Mouse (Mus musculus) limb, embryonic 12.5 days (tissue): ENCODE results near the gene Cd81. TPM values are rescaled to one million over a fixed set of nuclear protein-coding genes. Genes with fewer than 3 reads are reported as not detected.

Source experiments
- ATAC-seq: fragments of 200-750 bp; cut with Nextera tagmentation; 2 replicates; pipeline ENCODE4 v1.8.0; 2017; ENCODE audit warnings: low read depth, moderate TSS enrichment; ENCODE audit not compliant: insufficient number of reproducible peaks, insufficient read depth, low FRiP score, low TSS enrichment
- H3K27ac ChIP-seq: fragments of 300-500 bp; sonication (generic); 2 replicates; pipeline ENCODE4 v1.5.1; 2016; ENCODE audit warnings: mild to moderate bottlenecking, moderate library complexity
- H3K27me3 ChIP-seq: fragments of 300-500 bp; sonication (generic); 2 replicates; pipeline ENCODE4 v1.6.1; 2016; ENCODE audit warnings: mild to moderate bottlenecking, moderate library complexity
- H3K36me3 ChIP-seq: fragments of 300-500 bp; sonication (generic); 2 replicates; pipeline ENCODE4 v1.6.1; 2016; ENCODE audit warnings: mild to moderate bottlenecking, moderate library complexity
- H3K4me1 ChIP-seq: fragments of 300-500 bp; sonication (generic); replicated peaks from 2 replicates; pipeline ENCODE4 v1.6.1; 2016
- H3K4me2 ChIP-seq: fragments of 300-500 bp; sonication (generic); 2 replicates; pipeline ENCODE4 v1.6.1; 2016; ENCODE audit warnings: mild to moderate bottlenecking, moderate library complexity
- H3K4me3 ChIP-seq: fragments of 300-500 bp; sonication (generic); replicated peaks from 2 replicates; pipeline ENCODE4 v1.5.1; 2016; ENCODE audit warnings: mild to moderate bottlenecking
- H3K9ac ChIP-seq: fragments of 300-500 bp; sonication (generic); replicated peaks from 2 replicates; pipeline ENCODE4 v1.6.1; 2016; ENCODE audit warnings: mild to moderate bottlenecking, moderate library complexity
- H3K9me3 ChIP-seq: fragments of 300-500 bp; sonication (generic); 2 replicates; pipeline ENCODE4 v1.6.1; 2016; ENCODE audit warnings: mild to moderate bottlenecking, moderate library complexity
- WGBS: fragments of 180-500 bp; shearing (Covaris S2); methylation state at CpG from one replicate; pipeline ENCODE4 v1.1.7; 2016; 5-methylcytosine and 5-hydroxymethylcytosine counted together
- polyA plus RNA-seq: library from polyadenylated mRNA; unstranded; fragments of >200 nt; fragmentation: Nextera tagmentation; extraction: Ambion mirVana; gene quantifications from 2 replicates; pipeline ENCODE4 v1.2.1, GENCODE M21; 2016

Gene Cd81
- polyA plus RNA-seq, 1 experiment from 2014 or later, result 331 TPM

GRCm38 (mm10) chr7:143077351-143077750 lies 24.8 kb downstream of the Cd81 start:
- H3K4me2 ChIP-seq, result no peak overlapping the region
- no peak overlapping the region for H3K27ac ChIP-seq
- no peak overlapping the region for H3K9ac ChIP-seq
- H3K36me3 ChIP-seq, result peaks cover 24% of the 10 kb centered on the region
- no peaks in the 10 kb centered on the region for H3K9me3 ChIP-seq
- no peaks in the 10 kb centered on the region for H3K27me3 ChIP-seq
- 75% methylated on average over 2 of the region's 2 CpGs for WGBS
- no peaks in the 10 kb centered on the region for H3K4me1 ChIP-seq
- no peak for ATAC-seq
- H3K4me3 ChIP-seq, result no peak overlapping the region

DNA sequence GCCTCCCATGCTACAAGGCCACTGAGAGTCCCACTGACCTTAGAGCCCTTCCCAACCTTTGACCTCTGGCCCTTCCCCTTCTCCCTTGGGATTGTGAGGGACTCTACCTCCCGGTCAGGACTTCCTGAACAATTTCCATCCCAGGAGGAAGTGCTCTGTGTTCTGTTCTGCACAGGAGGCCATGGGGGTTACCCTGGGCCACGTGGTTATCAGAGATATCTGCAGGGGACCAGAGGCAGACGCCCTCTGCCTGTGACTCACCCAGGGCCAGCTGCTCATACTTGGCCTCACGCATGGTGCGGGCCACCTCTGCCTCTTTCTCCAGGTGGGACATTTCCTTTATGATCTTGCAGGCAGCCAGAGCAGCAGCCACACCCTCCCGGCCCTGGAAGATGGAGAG lies 29.5 kb downstream of the Cd81 start:
- H3K27ac ChIP-seq, result no peak overlapping the region
- H3K36me3 ChIP-seq, result peaks cover 18% of the 10 kb centered on the region
- peaks cover 8% of the 10 kb centered on the region for H3K4me1 ChIP-seq
- 63% methylated on average over 6 of the region's 6 CpGs for WGBS
- H3K4me2 ChIP-seq, result no peak overlapping the region
- H3K9ac ChIP-seq, result no peak overlapping the region
- H3K4me3 ChIP-seq, result no peak overlapping the region
- no peak for ATAC-seq
- H3K9me3 ChIP-seq, result no peaks in the 10 kb centered on the region
- no peaks in the 10 kb centered on the region for H3K27me3 ChIP-seq

DNA sequence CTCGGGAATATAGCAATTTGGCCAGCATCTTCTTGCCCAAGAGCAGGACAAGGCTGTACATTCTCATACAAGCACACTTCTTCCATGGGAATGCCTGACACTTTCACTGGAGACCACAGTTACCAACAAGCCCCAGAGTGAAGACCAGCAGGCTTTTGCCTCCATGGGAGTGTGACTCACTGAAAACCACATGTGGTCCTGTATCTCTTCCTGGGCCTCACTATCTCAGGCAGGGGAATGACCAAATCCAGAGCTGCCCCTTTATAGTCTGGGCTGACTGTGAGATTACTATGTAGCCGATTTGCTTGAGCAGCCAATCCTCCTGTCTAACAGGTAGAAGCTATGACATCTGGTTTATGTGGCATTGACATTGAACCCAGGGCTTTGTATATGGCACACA lies 31.2 kb downstream of the Cd81 start:
- Histone ChIP-seq H3K9ac (no peak overlapping the region), H3K36me3 (peaks cover 9% of the 10 kb centered on the region; the same call in 1 of the 2 replicates), H3K4me2 (no peak overlapping the region), H3K4me1 (peaks cover 19% of the 10 kb centered on the region), H3K27me3 (no peaks in the 10 kb centered on the region), H3K27ac (no peak overlapping the region), H3K9me3 (no peaks in the 10 kb centered on the region), H3K4me3 (no peak overlapping the region)
- ATAC-seq, result no peak
- 74% methylated on average over 2 of the region's 2 CpGs for WGBS

DNA sequence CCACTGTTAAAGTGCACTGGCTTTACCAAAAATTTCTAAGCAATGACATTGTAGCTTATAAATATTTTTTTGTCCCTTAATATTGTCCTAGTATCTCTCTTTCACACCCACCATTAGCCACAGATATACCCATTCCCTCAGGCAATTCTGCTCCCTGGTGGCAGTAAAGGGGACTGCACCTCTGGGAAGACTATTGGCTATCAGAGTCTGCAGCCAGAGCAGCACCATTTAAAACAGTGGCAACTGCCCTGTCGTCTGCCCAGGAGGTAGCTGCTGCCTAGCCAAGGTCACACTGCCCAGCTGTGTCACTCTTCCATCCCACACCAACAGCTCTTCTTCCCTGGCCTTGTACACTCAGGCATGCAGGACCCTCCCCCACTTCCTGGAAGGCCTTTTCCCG lies 33.8 kb downstream of the Cd81 start:
- 39% methylated on average over 2 of the region's 2 CpGs for WGBS
- Histone ChIP-seq H3K9me3 (no peaks in the 10 kb centered on the region), H3K4me3 (peak overlapping the region; percentile 21), H3K27me3 (no peaks in the 10 kb centered on the region), H3K36me3 (peaks cover 5% of the 10 kb centered on the region; the same call in 1 of the 2 replicates), H3K4me1 (peaks cover 19% of the 10 kb centered on the region), H3K27ac (peak overlapping the region; percentile 92), H3K9ac (peak overlapping the region; percentile 55), H3K4me2 (peak overlapping the region; percentile 49)
- ATAC-seq, result no peak

GRCm38 (mm10) chr7:143087070-143087579 lies 34.6 kb downstream of the Cd81 start:
- peak overlapping the region; percentile 55 for H3K9ac ChIP-seq
- peaks cover 5% of the 10 kb centered on the region; the same call in 1 of the 2 replicates for H3K36me3 ChIP-seq
- ATAC-seq, result peak; percentile 93
- no peaks in the 10 kb centered on the region for H3K9me3 ChIP-seq
- no peaks in the 10 kb centered on the region for H3K27me3 ChIP-seq
- H3K4me1 ChIP-seq, result peaks cover 19% of the 10 kb centered on the region
- H3K27ac ChIP-seq, result peak overlapping the region; percentile 92
- H3K4me2 ChIP-seq, result peak overlapping the region; percentile 49
- peak overlapping the region; percentile 21 for H3K4me3 ChIP-seq
- 16% methylated on average over 4 of the region's 4 CpGs for WGBS

- Histone ChIP-seq H3K4me3 (no peak overlapping the region), H3K4me1 (no peaks in the 10 kb centered on the region; the same call in 1 of the 2 replicates), H3K9me3 (no peaks in the 10 kb centered on the region), H3K27ac (no peak overlapping the region), H3K36me3 (no peaks in the 10 kb centered on the region), H3K27me3 (no peaks in the 10 kb centered on the region), H3K4me2 (no peak overlapping the region), H3K9ac (no peak overlapping the region)
- ATAC-seq, result no peak
- whole genome bisulfite sequencing, result 78% methylated on average over 3 of the region's 3 CpGs
Measured at GRCm38 (mm10) chr7:143093847-143094246, 41.3 kb downstream of the Cd81 start.

- H3K27me3 ChIP-seq, result 0 out of 2 replicates have a peak, but pooled peaks cover 6% of the 10 kb centered on the region
- WGBS, result 46% methylated on average over 10 of the region's 10 CpGs
- H3K9me3 ChIP-seq, result no peaks in the 10 kb centered on the region
- no peaks in the 10 kb centered on the region for H3K36me3 ChIP-seq
- H3K9ac ChIP-seq, result no peak within 1 kb of the TSS
- no peaks in the 10 kb centered on the region; the same call in 1 of the 2 replicates for H3K4me1 ChIP-seq
- ATAC-seq, result peak; percentile 62
- H3K27ac ChIP-seq, result no peak within 1 kb of the TSS
- H3K4me3 ChIP-seq, result no peak within 1 kb of the TSS
- H3K4me2 ChIP-seq, result no peak within 1 kb of the TSS
Measured at GRCm38 (mm10) chr7:143094592-143095553, 42.3 kb downstream of the Cd81 start, which contains the start of gene Trpm5. Trpm5 (minus strand) TSS chr7:143094642.

DNA sequence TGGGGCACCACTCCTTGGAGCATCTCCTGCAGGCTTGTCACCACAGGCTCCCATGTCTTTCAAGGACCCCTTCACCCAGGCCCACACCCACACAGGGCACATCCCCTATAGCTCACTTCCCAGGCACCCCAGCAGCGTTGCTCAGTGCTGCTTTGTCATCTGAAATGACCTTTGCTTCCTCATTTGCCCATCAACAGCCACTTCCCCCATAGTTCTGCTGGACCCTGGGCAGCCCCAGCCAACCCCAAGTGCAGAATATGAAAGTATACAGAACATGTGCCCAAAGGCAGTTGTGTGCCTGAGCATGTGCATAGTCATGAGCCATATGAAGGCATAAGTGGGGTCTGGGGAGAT lies 43.0 kb downstream of the Cd81 start:
- Histone ChIP-seq H3K4me3 (no peak overlapping the region), H3K27ac (no peak overlapping the region), H3K4me1 (no peaks in the 10 kb centered on the region; the same call in 1 of the 2 replicates), H3K9ac (no peak overlapping the region), H3K27me3 (peaks cover 12% of the 10 kb centered on the region; the same call in 1 of the 2 replicates), H3K9me3 (no peaks in the 10 kb centered on the region), H3K36me3 (no peaks in the 10 kb centered on the region), H3K4me2 (no peak overlapping the region)
- 52% methylated on average over 1 of the region's 1 CpGs for WGBS
- ATAC-seq, result no peak

- Histone ChIP-seq H3K9ac (no peak overlapping the region), H3K27ac (no peak overlapping the region), H3K4me2 (no peak overlapping the region), H3K4me1 (no peaks in the 10 kb centered on the region), H3K36me3 (no peaks in the 10 kb centered on the region), H3K27me3 (peaks cover 48% of the 10 kb centered on the region), H3K9me3 (no peaks in the 10 kb centered on the region), H3K4me3 (no peak overlapping the region)
- 74% methylated on average over 4 of the region's 4 CpGs for WGBS
- ATAC-seq, result no peak
Measured at GRCm38 (mm10) chr7:143100759-143101158, 48.2 kb downstream of the Cd81 start.

- 72% methylated on average over 11 of the region's 11 CpGs for WGBS
- H3K4me3 ChIP-seq, result no peak overlapping the region
- ATAC-seq, result no peak
- no peak overlapping the region for H3K4me2 ChIP-seq
- no peaks in the 10 kb centered on the region for H3K9me3 ChIP-seq
- peaks cover 81% of the 10 kb centered on the region for H3K27me3 ChIP-seq
- H3K4me1 ChIP-seq, result peaks cover 15% of the 10 kb centered on the region
- no peaks in the 10 kb centered on the region for H3K36me3 ChIP-seq
- no peak overlapping the region for H3K27ac ChIP-seq
- H3K9ac ChIP-seq, result no peak overlapping the region
Measured at GRCm38 (mm10) chr7:143105258-143105897, 52.8 kb downstream of the Cd81 start.

GRCm38 (mm10) chr7:143106062-143106461 lies 53.5 kb downstream of the Cd81 start, which contains the start of gene Kcnq1:
Kcnq1 (plus strand) TSS chr7:143106362.
- H3K9ac ChIP-seq, result peak within 1 kb of the TSS; percentile 46

More at GRCm38 (mm10) chr7:143106062-143106461, 53.5 kb downstream of the Cd81 start, which contains the start of gene Kcnq1:
- Histone ChIP-seq H3K36me3 (no peaks in the 10 kb centered on the region), H3K4me1 (peaks cover 15% of the 10 kb centered on the region), H3K27me3 (peaks cover 75% of the 10 kb centered on the region), H3K4me3 (peak within 1 kb of the TSS; percentile 42), H3K9me3 (no peaks in the 10 kb centered on the region), H3K4me2 (peak within 1 kb of the TSS; percentile 75), H3K27ac (no peak within 1 kb of the TSS)
- WGBS, result 70% methylated on average over 4 of the region's 4 CpGs
- no peak for ATAC-seq
